Mouse (Mus musculus) heart, embryonic 15.5 days (tissue): ENCODE measurements around the gene Chd5. TPM values are rescaled to one million over a fixed set of nuclear protein-coding genes. Genes with fewer than 3 reads are reported as not detected.

ENCODE experiments used
- ATAC-seq: fragments of 200-750 bp; cut with Nextera tagmentation; replicated peaks from 2 replicates; pipeline ENCODE4 v1.8.0; 2017; ENCODE audit warnings: low read depth, moderate TSS enrichment; ENCODE audit not compliant: insufficient number of reproducible peaks, insufficient read depth, low FRiP score
- H3K27ac ChIP-seq: fragments of 300-500 bp; sonication (generic); 2 replicates; pipeline ENCODE4 v1.5.1; 2015; ENCODE audit warnings: mild to moderate bottlenecking, inconsistent platforms
- H3K27me3 ChIP-seq: fragments of 300-500 bp; sonication (generic); 2 replicates; pipeline ENCODE4 v1.6.1; 2015; ENCODE audit warnings: inconsistent platforms
- H3K36me3 ChIP-seq: fragments of 300-500 bp; sonication (generic); 2 replicates; pipeline ENCODE4 v1.6.1; 2015; ENCODE audit warnings: mild to moderate bottlenecking, inconsistent platforms
- H3K4me1 ChIP-seq: fragments of 300-500 bp; sonication (generic); replicated peaks from 2 replicates; pipeline ENCODE4 v1.6.1; 2015; ENCODE audit warnings: inconsistent platforms
- H3K4me2 ChIP-seq: fragments of 300-500 bp; sonication (generic); 2 replicates; pipeline ENCODE4 v1.6.1; 2015; ENCODE audit warnings: inconsistent platforms, mild to moderate bottlenecking, moderate library complexity
- H3K4me3 ChIP-seq: fragments of 300-500 bp; sonication (generic); 2 replicates; pipeline ENCODE4 v1.5.1; 2015; ENCODE audit warnings: mild to moderate bottlenecking, inconsistent platforms
- H3K9ac ChIP-seq: fragments of 300-500 bp; sonication (generic); 2 replicates; pipeline ENCODE4 v1.6.1; 2015; ENCODE audit warnings: mild to moderate bottlenecking, inconsistent platforms
- H3K9me3 ChIP-seq: fragments of 300-500 bp; sonication (generic); replicated peaks from 2 replicates; pipeline ENCODE4 v1.6.1; 2016; ENCODE audit warnings: inconsistent platforms
- WGBS: fragments of 180-500 bp; shearing (Covaris S2); methylation state at CpG from one replicate; pipeline ENCODE4 v1.1.7; 2015; ENCODE audit warnings: mixed read lengths; 5-methylcytosine and 5-hydroxymethylcytosine counted together
- polyA plus RNA-seq: library from polyadenylated mRNA; unstranded; fragments of >200 nt; fragmentation: Nextera tagmentation; extraction: Ambion mirVana; gene quantifications from 2 replicates; pipeline ENCODE4 v1.2.1, GENCODE M21; 2015

Chd5 gene
- polyA plus RNA-seq, 1 experiment from 2014 or later: 0.06 TPM

DNA sequence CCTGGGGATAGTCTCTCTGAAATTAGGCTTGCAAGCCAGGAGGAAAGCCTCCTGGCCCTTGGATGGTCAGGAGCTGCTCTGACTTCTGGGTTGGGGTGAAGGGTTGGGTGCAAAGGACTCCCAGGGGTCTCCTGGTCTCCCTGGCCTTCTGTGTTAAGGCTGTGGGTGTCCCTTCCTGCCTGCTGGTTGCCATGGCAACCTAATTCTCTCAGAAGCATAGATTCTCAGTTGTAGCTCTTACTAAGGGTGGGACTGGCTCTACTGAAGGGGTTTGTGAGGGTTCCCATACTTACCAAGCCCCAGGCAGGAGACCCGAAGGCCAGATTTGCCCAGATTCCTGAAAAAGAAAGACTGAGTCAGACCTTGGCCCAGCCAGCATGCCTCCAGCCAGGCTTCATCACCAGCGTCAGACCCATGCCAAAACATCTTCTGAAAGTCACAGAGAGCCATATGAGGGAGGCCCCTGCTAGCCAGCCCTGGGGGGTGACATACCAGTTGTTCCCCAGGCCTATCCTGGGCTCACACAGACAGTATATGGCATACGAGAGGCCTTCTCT, 74.2 kb downstream of the Chd5 start:
- no peaks in the 10 kb centered on the region; the same call in 1 of the 2 replicates for H3K4me1 ChIP-seq
- no peak overlapping the region for H3K4me2 ChIP-seq
- H3K27me3 ChIP-seq: peaks cover 5% of the 10 kb centered on the region; the same call in 1 of the 2 replicates
- H3K9ac ChIP-seq: no peak overlapping the region
- no peaks in the 10 kb centered on the region for H3K9me3 ChIP-seq
- H3K36me3 ChIP-seq: no peaks in the 10 kb centered on the region
- H3K4me3 ChIP-seq: no peak overlapping the region
- H3K27ac ChIP-seq: no peak overlapping the region
- WGBS: 81% methylated on average over 3 of the region's 3 CpGs
- ATAC-seq: no peak

DNA sequence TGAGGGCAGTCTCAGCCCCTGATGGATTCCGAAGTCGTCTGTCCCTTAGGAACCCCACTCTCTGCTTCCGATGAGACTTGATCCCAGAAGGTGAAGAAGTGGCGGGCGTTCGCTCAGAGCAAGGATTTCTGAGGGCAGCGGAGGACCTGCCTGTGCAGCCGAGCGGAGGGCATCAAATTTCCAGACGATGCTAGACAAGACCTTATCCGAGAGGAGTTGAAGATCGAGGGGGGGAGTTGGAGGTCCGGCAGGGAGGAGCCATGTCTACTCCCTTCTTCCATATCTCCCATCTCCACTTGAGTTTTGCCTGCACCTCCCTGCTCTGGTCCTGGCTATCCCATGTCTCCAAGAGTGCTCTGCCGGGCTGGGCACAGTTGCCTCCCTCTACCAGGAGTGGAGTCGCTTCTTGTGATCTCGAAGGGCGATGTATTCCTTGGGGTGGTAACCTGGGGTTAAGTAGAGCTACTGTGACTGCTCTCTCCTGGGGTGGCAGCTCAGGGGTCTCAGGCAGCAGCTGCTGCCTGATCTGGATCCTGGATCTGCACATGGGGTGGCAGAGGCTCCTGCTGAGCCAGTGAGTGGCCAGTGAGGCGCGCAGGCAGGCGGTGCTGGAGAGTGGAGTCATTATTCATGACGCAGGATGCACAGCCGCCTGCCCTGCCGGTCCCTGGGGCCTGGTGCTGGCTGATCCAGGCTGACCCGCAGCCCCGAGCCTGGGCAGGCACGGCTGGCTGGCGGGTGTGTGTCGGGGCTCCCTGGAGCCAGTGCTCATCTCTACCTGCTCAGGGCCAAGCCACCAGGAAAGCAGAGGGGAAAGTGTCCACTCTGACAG, 80.0 kb downstream of the Chd5 start:
- H3K4me2 ChIP-seq: no peak overlapping the region
- WGBS: 42% methylated on average over 28 of the region's 28 CpGs
- no peaks in the 10 kb centered on the region for H3K9me3 ChIP-seq
- no peak for ATAC-seq
- peaks cover 17% of the 10 kb centered on the region for H3K27me3 ChIP-seq
- no peaks in the 10 kb centered on the region for H3K4me1 ChIP-seq
- H3K36me3 ChIP-seq: no peaks in the 10 kb centered on the region
- H3K4me3 ChIP-seq: no peak overlapping the region
- H3K27ac ChIP-seq: no peak overlapping the region
- no peak overlapping the region for H3K9ac ChIP-seq

DNA sequence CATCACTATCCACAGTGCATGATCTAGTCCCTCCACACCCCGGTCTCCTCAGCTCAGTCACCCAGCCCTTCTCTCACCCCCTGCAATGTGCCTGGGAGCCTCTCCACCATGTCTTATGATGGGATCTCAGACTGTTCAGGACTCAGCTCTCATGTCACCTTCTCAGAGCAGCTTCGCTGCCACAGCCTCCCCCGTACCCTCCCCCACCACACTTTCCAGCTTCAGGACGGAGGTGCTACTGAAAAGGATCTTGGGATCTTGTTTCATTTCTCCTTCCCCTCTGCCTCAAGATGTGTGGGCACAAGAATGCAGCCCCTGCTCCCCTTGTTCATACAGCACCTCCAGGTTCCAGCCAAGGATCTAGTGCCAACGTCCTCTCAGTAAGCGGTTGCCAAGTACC, 85.1 kb downstream of the Chd5 start:
- Histone ChIP-seq H3K27ac (no peak overlapping the region), H3K9ac (no peak overlapping the region), H3K4me1 (no peaks in the 10 kb centered on the region), H3K27me3 (0 out of 2 replicates have a peak, but pooled peaks cover 4% of the 10 kb centered on the region), H3K4me3 (no peak overlapping the region), H3K9me3 (no peaks in the 10 kb centered on the region), H3K36me3 (no peaks in the 10 kb centered on the region), H3K4me2 (no peak overlapping the region)
- no peak for ATAC-seq
- 88% methylated on average over 6 of the region's 6 CpGs for WGBS

DNA sequence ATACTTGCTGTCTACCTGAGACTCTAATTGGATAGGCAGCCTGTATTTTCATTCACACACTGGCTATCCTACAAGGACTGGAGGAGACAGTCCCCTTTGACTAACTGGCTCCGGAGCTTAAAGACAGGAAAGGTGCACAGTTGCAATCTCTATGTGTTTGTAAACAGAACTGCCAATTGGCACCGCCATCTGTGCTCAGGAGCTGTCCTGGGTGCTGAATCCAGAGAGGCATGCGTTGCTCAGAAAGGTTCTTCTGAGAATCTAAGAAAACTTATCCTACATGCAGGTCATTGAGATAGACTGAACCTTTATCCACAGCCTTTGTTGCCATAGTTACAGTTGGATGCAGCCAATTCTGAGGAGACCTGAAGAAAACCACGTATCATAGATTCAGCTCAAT, 85.9 kb downstream of the Chd5 start:
- H3K4me3 ChIP-seq: no peak overlapping the region
- 31% methylated on average over 4 of the region's 4 CpGs for WGBS
- no peaks in the 10 kb centered on the region for H3K27me3 ChIP-seq
- H3K4me2 ChIP-seq: no peak overlapping the region
- H3K9me3 ChIP-seq: no peaks in the 10 kb centered on the region
- no peak overlapping the region for H3K9ac ChIP-seq
- H3K36me3 ChIP-seq: no peaks in the 10 kb centered on the region
- H3K4me1 ChIP-seq: no peaks in the 10 kb centered on the region
- ATAC-seq: no peak
- H3K27ac ChIP-seq: no peak overlapping the region

DNA sequence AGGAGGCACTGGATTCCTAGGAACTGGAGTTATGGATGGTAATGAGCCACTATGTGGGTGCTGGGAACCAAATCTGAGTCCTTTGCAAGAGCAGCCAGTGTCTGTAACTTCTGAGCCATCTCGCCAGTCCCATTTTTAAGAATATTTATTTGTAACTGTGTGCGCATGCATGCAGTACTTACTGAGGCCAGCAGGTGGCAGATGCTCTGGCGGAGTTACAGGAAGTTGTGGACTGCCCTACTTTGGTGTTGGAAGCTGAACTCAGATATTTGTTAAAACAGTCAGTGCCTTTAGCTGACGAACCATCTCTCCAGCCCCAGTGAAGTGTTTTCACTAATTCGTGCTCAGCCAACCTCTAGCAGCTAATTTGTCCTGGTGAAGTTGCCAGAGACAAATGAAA, 86.5 kb downstream of the Chd5 start:
- no peaks in the 10 kb centered on the region for H3K36me3 ChIP-seq
- ATAC-seq: no peak
- no peak overlapping the region for H3K4me3 ChIP-seq
- no peak overlapping the region for H3K27ac ChIP-seq
- H3K4me1 ChIP-seq: no peaks in the 10 kb centered on the region
- no peak overlapping the region for H3K9ac ChIP-seq
- H3K9me3 ChIP-seq: no peaks in the 10 kb centered on the region
- 62% methylated on average over 5 of the region's 5 CpGs for WGBS
- H3K27me3 ChIP-seq: no peaks in the 10 kb centered on the region
- H3K4me2 ChIP-seq: no peak overlapping the region

DNA sequence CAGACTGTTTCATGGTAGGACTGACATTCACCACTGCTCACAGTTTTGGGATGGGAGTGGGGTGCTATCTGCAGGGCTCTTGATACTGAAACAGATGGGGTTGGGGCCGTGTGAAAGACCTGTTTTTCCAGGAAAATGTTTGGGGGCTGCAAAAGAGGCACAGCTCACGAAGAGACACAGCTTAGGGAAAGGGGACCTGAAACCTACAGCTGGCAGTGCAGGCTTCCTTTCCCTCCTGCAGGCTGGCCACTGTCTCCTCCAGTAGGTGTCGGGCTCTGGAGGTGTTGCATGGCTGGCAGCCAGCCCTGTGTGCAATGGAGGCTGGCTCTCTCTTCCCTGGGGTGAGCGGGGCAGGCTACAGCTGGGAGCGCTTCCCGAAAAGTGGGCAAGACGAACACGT, 89.8 kb downstream of the Chd5 start:
- H3K9me3 ChIP-seq: no peaks in the 10 kb centered on the region
- H3K4me2 ChIP-seq: no peak overlapping the region
- H3K36me3 ChIP-seq: no peaks in the 10 kb centered on the region
- no peak overlapping the region for H3K4me3 ChIP-seq
- no peaks in the 10 kb centered on the region for H3K4me1 ChIP-seq
- WGBS: 52% methylated on average over 8 of the region's 8 CpGs
- no peak overlapping the region for H3K27ac ChIP-seq
- no peak for ATAC-seq
- no peaks in the 10 kb centered on the region; the same call in 1 of the 2 replicates for H3K27me3 ChIP-seq
- no peak overlapping the region for H3K9ac ChIP-seq

DNA sequence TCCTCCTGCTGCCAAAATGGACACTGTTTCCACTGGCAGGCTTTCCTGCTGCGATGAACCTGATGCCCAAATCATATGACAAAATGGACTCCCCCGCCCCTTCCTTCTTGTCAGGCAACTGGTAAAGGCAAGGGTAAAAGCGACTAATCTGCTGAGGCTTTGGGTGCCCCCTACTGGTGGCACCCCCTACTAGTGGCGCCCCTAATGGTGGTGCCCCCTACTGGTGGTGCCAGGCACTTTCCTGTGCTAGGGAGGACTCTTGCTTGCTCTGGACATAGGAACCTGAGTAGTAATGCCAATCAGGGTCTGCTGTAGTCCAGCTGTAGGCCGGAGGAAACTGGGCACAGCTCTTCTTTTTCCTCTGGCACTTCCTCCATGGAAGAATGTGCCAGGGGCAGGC, 93.9 kb downstream of the Chd5 start:
- Histone ChIP-seq H3K4me2 (no peak overlapping the region), H3K9ac (no peak overlapping the region), H3K9me3 (no peaks in the 10 kb centered on the region), H3K4me3 (no peak overlapping the region), H3K36me3 (no peaks in the 10 kb centered on the region), H3K4me1 (0 out of 2 replicates have a peak, but pooled peaks cover 4% of the 10 kb centered on the region), H3K27me3 (peaks cover 5% of the 10 kb centered on the region), H3K27ac (no peak overlapping the region)
- 48% methylated on average over 5 of the region's 5 CpGs for WGBS
- ATAC-seq: no peak

DNA sequence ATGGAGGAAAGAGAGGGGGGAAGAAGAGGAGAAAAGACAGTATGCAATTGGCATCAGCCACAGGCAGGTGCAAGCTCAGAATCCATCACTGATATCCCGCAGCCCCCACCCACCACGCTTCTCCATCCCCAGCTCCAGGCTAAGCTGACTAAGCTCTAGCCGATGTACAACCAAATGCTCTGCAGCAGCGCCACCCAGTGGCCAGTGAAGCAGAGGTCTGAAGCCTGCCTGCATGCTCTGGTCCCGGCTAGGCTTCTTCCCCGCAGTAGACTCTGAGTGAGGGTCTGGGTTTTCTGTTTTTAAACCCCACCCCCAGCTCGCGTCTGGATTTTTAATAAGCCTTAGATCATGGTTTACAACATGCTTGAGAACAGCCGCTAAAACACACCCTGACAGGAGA, 96.4 kb downstream of the Chd5 start:
- H3K4me3 ChIP-seq: 0 out of 2 replicates have a peak overlapping the region, but pooled peaks have one; percentile 14
- H3K36me3 ChIP-seq: no peaks in the 10 kb centered on the region
- no peak overlapping the region for H3K27ac ChIP-seq
- H3K4me2 ChIP-seq: peak overlapping the region; percentile 51
- H3K27me3 ChIP-seq: peaks cover 5% of the 10 kb centered on the region
- 10% methylated on average over 9 of the region's 9 CpGs for WGBS
- H3K9me3 ChIP-seq: no peaks in the 10 kb centered on the region
- 0 out of 2 replicates have a peak, but pooled peaks cover 4% of the 10 kb centered on the region for H3K4me1 ChIP-seq
- H3K9ac ChIP-seq: no peak overlapping the region
- peak; percentile 74 for ATAC-seq

DNA sequence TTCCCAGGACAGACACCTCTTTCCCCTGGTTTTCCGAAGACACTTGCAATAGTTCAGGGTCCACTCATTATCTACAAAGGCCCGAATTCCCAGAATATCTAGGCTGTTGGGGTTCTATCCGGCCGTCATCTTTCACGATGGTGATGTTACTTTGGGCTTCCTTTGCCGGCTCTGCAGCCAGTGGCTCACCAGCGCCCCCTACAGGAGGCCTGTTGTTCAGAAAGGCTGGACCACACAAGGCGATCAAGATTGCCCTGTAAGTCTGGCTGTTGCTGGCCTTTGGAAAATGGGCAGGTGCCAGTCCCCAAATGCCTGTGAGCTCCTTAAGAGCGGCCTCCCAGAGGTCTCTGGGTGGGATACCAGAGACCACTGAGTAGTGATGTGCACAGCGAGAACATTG, 96.8 kb downstream of the Chd5 start:
- H3K27me3 ChIP-seq: peaks cover 6% of the 10 kb centered on the region
- H3K27ac ChIP-seq: no peak overlapping the region
- H3K9ac ChIP-seq: no peak overlapping the region
- 0 out of 2 replicates have a peak overlapping the region, but pooled peaks have one; percentile 14 for H3K4me3 ChIP-seq
- H3K36me3 ChIP-seq: no peaks in the 10 kb centered on the region
- 0 out of 2 replicates have a peak, but pooled peaks cover 4% of the 10 kb centered on the region for H3K4me1 ChIP-seq
- H3K9me3 ChIP-seq: no peaks in the 10 kb centered on the region
- peak overlapping the region; percentile 51 for H3K4me2 ChIP-seq
- WGBS: 15% methylated on average over 10 of the region's 10 CpGs
- no peak for ATAC-seq

Other genes with a start within 250 kb of the Chd5 start
- gene Tnfrsf25, start 222.7 kb upstream of the Chd5 start, polyA plus RNA-seq: 0.94 and 1.6 TPM in 2 replicates
- gene Espn, start 186.3 kb upstream of the Chd5 start, polyA plus RNA-seq: 0.93 and 2.1 TPM in 2 replicates
- 0.23 TPM in 1 of 2 replicates, not detected in the other for gene Hes2, start 179.8 kb upstream of the Chd5 start, polyA plus RNA-seq
- gene Acot7, start 160.5 kb upstream of the Chd5 start, polyA plus RNA-seq: 58.4 and 73.4 TPM in 2 replicates
- 11.2 and 13.2 TPM in 2 replicates for gene Gpr153, start 64.4 kb upstream of the Chd5 start, polyA plus RNA-seq
- gene Hes3, start 47.0 kb upstream of the Chd5 start, polyA plus RNA-seq: not detected in 2 replicates
- gene Icmt, start 41.4 kb upstream of the Chd5 start, polyA plus RNA-seq: 15.3 and 20.3 TPM in 2 replicates
- 98.4 and 103 TPM in 2 replicates for gene Rnf207, start 19.7 kb upstream of the Chd5 start, polyA plus RNA-seq
- 180 and 243 TPM in 2 replicates for gene Rpl22, start 12.9 kb upstream of the Chd5 start, polyA plus RNA-seq
- gene Nphp4, start 138.1 kb downstream of the Chd5 start, polyA plus RNA-seq: 1.3 and 1.9 TPM in 2 replicates
- 3.6 and 15.2 TPM in 2 replicates for gene Kcnab2, start 139.2 kb downstream of the Chd5 start, polyA plus RNA-seq